Mouse (Mus musculus) liver, embryonic 14.5 days (tissue): ENCODE measurements around the gene Ifnar2.

Source experiments
- CTCF ChIP-seq: IDR thresholded peaks from 2 replicates; pipeline ENCODE4 v1.5.1; 2016; ENCODE audit warnings: antibody characterized with exemption, low read depth, control low read depth
- EP300 ChIP-seq: IDR thresholded peaks from 2 replicates; pipeline ENCODE4 v1.6.1; 2016; ENCODE audit warnings: antibody characterized with exemption, low read depth

GRCm38 (mm10) chr16:91441366-91441765 is 68.8 kb downstream of the Ifnar2 start:
- peak; percentile 73 for TF ChIP-seq CTCF
- TF ChIP-seq EP300: peak; percentile 86
